Mouse (Mus musculus) hindbrain, embryonic 13.5 days (tissue): Measurements from ENCODE around the gene Sun2. TPM values are rescaled to one million over a fixed set of nuclear protein-coding genes. Genes with fewer than 3 reads are reported as not detected.

Source experiments
- ATAC-seq: fragments of 200-750 bp; cut with Nextera tagmentation; 2 replicates; pipeline ENCODE4 v1.8.0; 2017; ENCODE audit warnings: moderate TSS enrichment; ENCODE audit not compliant: low FRiP score
- H3K27ac ChIP-seq: fragments of 300-500 bp; sonication (generic); 2 replicates; pipeline ENCODE4 v1.5.1; 2015; ENCODE audit warnings: inconsistent platforms, mild to moderate bottlenecking, moderate library complexity
- H3K27me3 ChIP-seq: fragments of 300-500 bp; sonication (generic); 2 replicates; pipeline ENCODE4 v1.6.1; 2015; ENCODE audit warnings: mild to moderate bottlenecking, inconsistent platforms
- H3K36me3 ChIP-seq: fragments of 300-500 bp; sonication (generic); 2 replicates; pipeline ENCODE4 v1.6.1; 2015; ENCODE audit warnings: mild to moderate bottlenecking, inconsistent platforms
- H3K4me1 ChIP-seq: fragments of 300-500 bp; sonication (generic); replicated peaks from 2 replicates; pipeline ENCODE4 v1.6.1; 2015; ENCODE audit warnings: inconsistent platforms
- H3K4me2 ChIP-seq: fragments of 300-500 bp; sonication (generic); 2 replicates; pipeline ENCODE4 v1.6.1; 2015; ENCODE audit warnings: inconsistent platforms, mild to moderate bottlenecking, moderate library complexity
- H3K4me3 ChIP-seq: fragments of 300-500 bp; sonication (generic); 2 replicates; pipeline ENCODE4 v1.5.1; 2015; ENCODE audit warnings: mild to moderate bottlenecking, inconsistent platforms
- H3K9ac ChIP-seq: fragments of 300-500 bp; sonication (generic); 2 replicates; pipeline ENCODE4 v1.6.1; 2015; ENCODE audit warnings: mild to moderate bottlenecking, inconsistent platforms
- H3K9me3 ChIP-seq: fragments of 300-500 bp; sonication (generic); 2 replicates; pipeline ENCODE4 v1.6.1; 2016; ENCODE audit warnings: inconsistent platforms
- WGBS: fragments of 180-500 bp; shearing (Covaris S2); methylation state at CpG from one replicate; pipeline ENCODE4 v1.1.7; 2015; 5-methylcytosine and 5-hydroxymethylcytosine counted together
- polyA plus RNA-seq: library from polyadenylated mRNA; unstranded; fragments of >200 nt; fragmentation: Nextera tagmentation; extraction: Ambion mirVana; gene quantifications from 2 replicates; pipeline ENCODE4 v1.2.1, GENCODE M21; 2015

Gene Sun2
- polyA plus RNA-seq, 1 experiment from 2014 or later, result 9.8 TPM

- Histone ChIP-seq H3K9me3 (no peaks in the 10 kb centered on the region), H3K4me2 (no peak overlapping the region), H3K9ac (no peak overlapping the region), H3K27me3 (no peaks in the 10 kb centered on the region), H3K4me3 (no peak overlapping the region), H3K36me3 (peaks cover 99% of the 10 kb centered on the region), H3K4me1 (no peaks in the 10 kb centered on the region), H3K27ac (no peak overlapping the region)
- 95% methylated on average over 7 of the region's 7 CpGs for WGBS
- no peak for ATAC-seq
Measured at GRCm38 (mm10) chr15:79715646-79716045, 26.7 kb downstream of the Sun2 start.

GRCm38 (mm10) chr15:79708229-79708822 is 34.0 kb downstream of the Sun2 start:
- Histone ChIP-seq H3K9me3 (no peaks in the 10 kb centered on the region), H3K27ac (no peak overlapping the region), H3K36me3 (peaks cover 60% of the 10 kb centered on the region), H3K9ac (no peak overlapping the region), H3K27me3 (no peaks in the 10 kb centered on the region), H3K4me2 (no peak overlapping the region), H3K4me1 (no peaks in the 10 kb centered on the region), H3K4me3 (no peak overlapping the region)
- no peak for ATAC-seq
- 97% methylated on average over 5 of the region's 5 CpGs for WGBS

- Histone ChIP-seq H3K9ac (no peak overlapping the region), H3K9me3 (no peaks in the 10 kb centered on the region), H3K4me1 (no peaks in the 10 kb centered on the region), H3K36me3 (peaks cover 44% of the 10 kb centered on the region), H3K27me3 (no peaks in the 10 kb centered on the region), H3K4me2 (no peak overlapping the region), H3K27ac (no peak overlapping the region), H3K4me3 (no peak overlapping the region)
- ATAC-seq, result no peak
- WGBS, result 90% methylated on average over 17 of the region's 17 CpGs
Measured at GRCm38 (mm10) chr15:79706603-79707214, 35.6 kb downstream of the Sun2 start.

- Histone ChIP-seq H3K9ac (no peak overlapping the region), H3K36me3 (peaks cover 18% of the 10 kb centered on the region; the same call in 1 of the 2 replicates), H3K4me2 (no peak overlapping the region), H3K27ac (peak overlapping the region; percentile 78), H3K27me3 (no peaks in the 10 kb centered on the region), H3K9me3 (no peaks in the 10 kb centered on the region), H3K4me3 (no peak overlapping the region), H3K4me1 (peaks cover 30% of the 10 kb centered on the region)
- 72% methylated on average over 9 of the region's 9 CpGs for WGBS
- ATAC-seq, result no peak
Measured at GRCm38 (mm10) chr15:79697558-79698187, 44.7 kb downstream of the Sun2 start.

GRCm38 (mm10) chr15:79697011-79697410 is 45.3 kb downstream of the Sun2 start:
- WGBS, result 54% methylated on average over 6 of the region's 6 CpGs
- peak; percentile 49; the same call in 1 of the 2 replicates for ATAC-seq

GRCm38 (mm10) chr15:79696508-79696907 is 45.8 kb downstream of the Sun2 start:
- Histone ChIP-seq H3K4me1 (peaks cover 41% of the 10 kb centered on the region), H3K9me3 (no peaks in the 10 kb centered on the region), H3K4me3 (no peak overlapping the region), H3K36me3 (peaks cover 18% of the 10 kb centered on the region; the same call in 1 of the 2 replicates), H3K27me3 (no peaks in the 10 kb centered on the region), H3K9ac (no peak overlapping the region), H3K27ac (peak overlapping the region; percentile 78; the same call in 1 of the 2 replicates), H3K4me2 (no peak overlapping the region)
- WGBS, result 96% methylated on average over 2 of the region's 2 CpGs
- ATAC-seq, result no peak

More at GRCm38 (mm10) chr15:79697011-79697410, 45.3 kb downstream of the Sun2 start:
- peaks cover 36% of the 10 kb centered on the region for H3K4me1 ChIP-seq
- no peak overlapping the region for H3K4me3 ChIP-seq
- no peaks in the 10 kb centered on the region for H3K9me3 ChIP-seq
- H3K36me3 ChIP-seq, result peaks cover 18% of the 10 kb centered on the region; the same call in 1 of the 2 replicates
- peak overlapping the region; percentile 78 for H3K27ac ChIP-seq
- H3K4me2 ChIP-seq, result no peak overlapping the region
- no peaks in the 10 kb centered on the region for H3K27me3 ChIP-seq
- peak overlapping the region; percentile 19; the same call in 1 of the 2 replicates for H3K9ac ChIP-seq

- H3K9ac ChIP-seq, result no peak overlapping the region
- H3K4me1 ChIP-seq, result peaks cover 45% of the 10 kb centered on the region
- no peak for ATAC-seq
- 85% methylated on average over 3 of the region's 3 CpGs for WGBS
- H3K4me2 ChIP-seq, result no peak overlapping the region
- peaks cover 18% of the 10 kb centered on the region; the same call in 1 of the 2 replicates for H3K36me3 ChIP-seq
- H3K9me3 ChIP-seq, result no peaks in the 10 kb centered on the region
- H3K27ac ChIP-seq, result no peak overlapping the region
- no peak overlapping the region for H3K4me3 ChIP-seq
- no peaks in the 10 kb centered on the region for H3K27me3 ChIP-seq
Measured at GRCm38 (mm10) chr15:79695516-79695915, 46.8 kb downstream of the Sun2 start.

- Histone ChIP-seq H3K4me2 (no peak overlapping the region), H3K4me3 (no peak overlapping the region), H3K27me3 (no peaks in the 10 kb centered on the region), H3K36me3 (peaks cover 17% of the 10 kb centered on the region; the same call in 1 of the 2 replicates), H3K9me3 (no peaks in the 10 kb centered on the region), H3K9ac (no peak overlapping the region; the same call in 1 of the 2 replicates), H3K27ac (no peak overlapping the region), H3K4me1 (peaks cover 51% of the 10 kb centered on the region)
- ATAC-seq, result no peak
- WGBS, result 93% methylated on average over 4 of the region's 4 CpGs
Measured at GRCm38 (mm10) chr15:79694512-79694911, 47.8 kb downstream of the Sun2 start.

- no peak for ATAC-seq
- peaks cover 12% of the 10 kb centered on the region; the same call in 1 of the 2 replicates for H3K36me3 ChIP-seq
- WGBS, result 89% methylated on average over 11 of the region's 11 CpGs
- H3K9me3 ChIP-seq, result no peaks in the 10 kb centered on the region
- no peak overlapping the region for H3K4me3 ChIP-seq
- H3K27ac ChIP-seq, result no peak overlapping the region
- H3K9ac ChIP-seq, result no peak overlapping the region; the same call in 1 of the 2 replicates
- 0 out of 2 replicates have a peak overlapping the region, but pooled peaks have one; percentile 8 for H3K4me2 ChIP-seq
- H3K4me1 ChIP-seq, result peaks cover 51% of the 10 kb centered on the region
- H3K27me3 ChIP-seq, result no peaks in the 10 kb centered on the region
Measured at GRCm38 (mm10) chr15:79693740-79694139, 48.6 kb downstream of the Sun2 start.

- H3K4me2 ChIP-seq, result peak overlapping the region; percentile 96
- WGBS, result 77% methylated on average over 5 of the region's 5 CpGs
- H3K9ac ChIP-seq, result peak overlapping the region; percentile 87
- peaks cover 49% of the 10 kb centered on the region for H3K4me1 ChIP-seq
- H3K27me3 ChIP-seq, result no peaks in the 10 kb centered on the region
- H3K36me3 ChIP-seq, result peaks cover 12% of the 10 kb centered on the region; the same call in 1 of the 2 replicates
- H3K9me3 ChIP-seq, result no peaks in the 10 kb centered on the region
- H3K27ac ChIP-seq, result no peak overlapping the region
- peak overlapping the region; percentile 70 for H3K4me3 ChIP-seq
- ATAC-seq, result no peak
Measured at GRCm38 (mm10) chr15:79692334-79692733, 50.0 kb downstream of the Sun2 start.

GRCm38 (mm10) chr15:79691023-79691508 is 51.3 kb downstream of the Sun2 start:
- H3K4me1 ChIP-seq, result peaks cover 46% of the 10 kb centered on the region
- peak overlapping the region; percentile 87 for H3K9ac ChIP-seq
- H3K27me3 ChIP-seq, result no peaks in the 10 kb centered on the region
- ATAC-seq, result no peak
- peak overlapping the region; percentile 96 for H3K4me2 ChIP-seq
- under 1% methylated on average over 43 of the region's 53 CpGs for WGBS
- H3K4me3 ChIP-seq, result peak overlapping the region; percentile 70
- H3K36me3 ChIP-seq, result peaks cover 12% of the 10 kb centered on the region; the same call in 1 of the 2 replicates
- no peaks in the 10 kb centered on the region for H3K9me3 ChIP-seq
- peak overlapping the region; percentile 91 for H3K27ac ChIP-seq

GRCm38 (mm10) chr15:79690426-79691022 is 51.8 kb downstream of the Sun2 start, which contains the start of gene Gtpbp1:
TSS of gene Gtpbp1 (plus strand) at chr15:79690845.
- peak within 1 kb of the TSS; percentile 96 for H3K4me2 ChIP-seq
- peak within 1 kb of the TSS; percentile 91 for H3K27ac ChIP-seq
- H3K4me3 ChIP-seq, result peak within 1 kb of the TSS; percentile 70
- H3K27me3 ChIP-seq, result no peaks in the 10 kb centered on the region
- H3K9me3 ChIP-seq, result no peaks in the 10 kb centered on the region
- H3K4me1 ChIP-seq, result peaks cover 51% of the 10 kb centered on the region
- 0% methylated on average over 45 of the region's 45 CpGs for WGBS
- H3K36me3 ChIP-seq, result peaks cover 9% of the 10 kb centered on the region; the same call in 1 of the 2 replicates
- H3K9ac ChIP-seq, result peak within 1 kb of the TSS; percentile 87
- peak; percentile 98 for ATAC-seq
